Mouse (Mus musculus): Measurements from ENCODE around the gene Acsm2. TPM values are rescaled to one million over a fixed set of nuclear protein-coding genes. Genes with fewer than 3 reads are reported as not detected.

Gene Acsm2
- total RNA-seq, 2 experiments from 2014 or later = not detected

Other genes starting within 250 kb of the Acsm2 start
- not detected in 2 replicates for gene Gp2, start 95.1 kb upstream of the Acsm2 start, total RNA-seq (2015; ENCODE audit: low replicate concordance)
- gene Gp2, start 95.1 kb upstream of the Acsm2 start, total RNA-seq (2017; ENCODE audit: low replicate concordance) = not detected in 2 replicates
- gene Umod, start 75.1 kb upstream of the Acsm2 start, total RNA-seq (2015; ENCODE audit: low replicate concordance) = not detected in 2 replicates
- not detected in 2 replicates for gene Umod, start 75.1 kb upstream of the Acsm2 start, total RNA-seq (2017; ENCODE audit: low replicate concordance)
- not detected in 2 replicates for gene Acsm5, start 34.9 kb upstream of the Acsm2 start, total RNA-seq (2015; ENCODE audit: low replicate concordance)
- gene Acsm5, start 34.9 kb upstream of the Acsm2 start, total RNA-seq (2017; ENCODE audit: low replicate concordance) = not detected in 2 replicates
- not detected in 2 replicates for gene Pdilt, start 30.9 kb upstream of the Acsm2 start, total RNA-seq (2015; ENCODE audit: low replicate concordance)
- gene Pdilt, start 30.9 kb upstream of the Acsm2 start, total RNA-seq (2017; ENCODE audit: low replicate concordance) = not detected in 2 replicates
- not detected in 2 replicates for gene Acsm1, start 52.7 kb downstream of the Acsm2 start, total RNA-seq (2015; ENCODE audit: low replicate concordance)
- not detected in 2 replicates for gene Acsm1, start 52.7 kb downstream of the Acsm2 start, total RNA-seq (2017; ENCODE audit: low replicate concordance)
- not detected in 2 replicates for gene Acsm4, start 135.7 kb downstream of the Acsm2 start, total RNA-seq (2015; ENCODE audit: low replicate concordance)
- not detected in 2 replicates for gene Acsm4, start 135.7 kb downstream of the Acsm2 start, total RNA-seq (2017; ENCODE audit: low replicate concordance)
- 7.6 and 12.6 TPM in 2 replicates for gene Thumpd1, start 166.5 kb downstream of the Acsm2 start, total RNA-seq (2015; ENCODE audit: low replicate concordance)
- gene Thumpd1, start 166.5 kb downstream of the Acsm2 start, total RNA-seq (2017; ENCODE audit: low replicate concordance) = 8.9 and 13.3 TPM in 2 replicates
- not detected in 2 replicates for gene Acsm3, start 206.6 kb downstream of the Acsm2 start, total RNA-seq (2015; ENCODE audit: low replicate concordance)
- not detected in 2 replicates for gene Acsm3, start 206.6 kb downstream of the Acsm2 start, total RNA-seq (2017; ENCODE audit: low replicate concordance)
- 21.3 and 31.0 TPM in 2 replicates for gene Rexo5, start 239.7 kb downstream of the Acsm2 start, total RNA-seq (2015; ENCODE audit: low replicate concordance)
- gene Rexo5, start 239.7 kb downstream of the Acsm2 start, total RNA-seq (2017; ENCODE audit: low replicate concordance) = 77.3 and 78.6 TPM in 2 replicates
- gene Eri2, start 239.7 kb downstream of the Acsm2 start, total RNA-seq (2015; ENCODE audit: low replicate concordance) = 15.5 and 21.6 TPM in 2 replicates
- gene Eri2, start 239.7 kb downstream of the Acsm2 start, total RNA-seq (2017; ENCODE audit: low replicate concordance) = 9.4 and 24.1 TPM in 2 replicates